Mouse (Mus musculus): Measurements from ENCODE around the gene Slc25a4. TPM values are rescaled to one million over a fixed set of nuclear protein-coding genes. Genes with fewer than 3 reads are reported as not detected.

The Slc25a4 gene
- polyA plus RNA-seq, 1 experiment from 2014 or later: 540 TPM

Small RNAs within 50 kb of the gene (microRNA-seq; reads per million reads assigned to microRNA genes)
- gene Gm23812: not detected

Other genes with a start within 250 kb of the Slc25a4 start
- gene 1700029J07Rik, start 236.0 kb downstream of the Slc25a4 start, polyA plus RNA-seq (2015; fragmentation: Nextera tagmentation; extraction: Ambion mirVana): 4.7 and 5.8 TPM in 2 replicates
- gene Ufsp2, start 235.8 kb downstream of the Slc25a4 start, polyA plus RNA-seq (2015; fragmentation: Nextera tagmentation; extraction: Ambion mirVana): 94.7 and 102 TPM in 2 replicates
- gene Lrp2bp, start 212.0 kb downstream of the Slc25a4 start, polyA plus RNA-seq (2015; fragmentation: Nextera tagmentation; extraction: Ambion mirVana): 0.43 and 0.48 TPM in 2 replicates
- 22.0 and 30.2 TPM in 2 replicates for gene Ankrd37, start 205.6 kb downstream of the Slc25a4 start, polyA plus RNA-seq (2015; fragmentation: Nextera tagmentation; extraction: Ambion mirVana)
- 36.1 and 39.5 TPM in 2 replicates for gene Cfap97, start 59.5 kb downstream of the Slc25a4 start, polyA plus RNA-seq (2015; fragmentation: Nextera tagmentation; extraction: Ambion mirVana)
- gene Snx25, start 59.1 kb downstream of the Slc25a4 start, polyA plus RNA-seq (2015; fragmentation: Nextera tagmentation; extraction: Ambion mirVana): 7.8 and 8.3 TPM in 2 replicates
- 0.48 TPM in 1 of 2 replicates, not detected in the other for gene Helt, start 83.4 kb upstream of the Slc25a4 start, polyA plus RNA-seq (2015; fragmentation: Nextera tagmentation; extraction: Ambion mirVana)

Measured in embryonic facial prominence, embryonic 13.5 days (tissue).